Mouse (Mus musculus) right cerebral cortex, postnatal 10 days (tissue): ENCODE measurements around the gene Tomm20l.
A peak's percentile ranks its signal among the peaks of the same experiment; 100 is the strongest.

Experiments used
- DNase-seq, 2 experiments: peaks; one replicate each; pipeline ENCODE4 v3.0.0; 2021; ENCODE audit warnings: low spot score in 2 of 2

The Tomm20l gene

GRCm38 (mm10) chr12:71111331-71111730 lies at the start of gene Tomm20l:
Gene Tomm20l (plus strand): TSS chr12:71111428.
- peak; percentile 24 to 35 for DNase-seq

DNA sequence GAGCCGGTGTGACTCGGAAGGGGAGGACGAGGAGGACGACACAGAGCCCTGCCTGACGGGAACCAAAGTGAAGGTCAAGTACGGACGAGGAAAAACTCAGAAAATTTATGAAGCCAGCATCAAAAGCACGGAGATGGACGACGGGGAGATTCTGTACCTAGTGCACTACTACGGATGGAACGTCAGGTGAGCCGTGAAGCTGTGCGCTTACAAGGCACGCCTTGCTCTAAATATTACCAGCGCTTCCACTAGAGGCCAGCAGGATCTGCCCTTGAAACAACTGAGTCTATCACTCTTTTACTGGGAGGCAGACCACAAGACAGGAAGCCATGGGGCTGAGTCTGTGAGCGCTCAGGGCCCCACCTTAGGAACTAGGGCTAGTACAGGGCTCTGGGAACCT lies 41.4 kb upstream of the Tomm20l start:
- DNase-seq = peak in 1 of 2 experiments; percentile 12

GRCm38 (mm10) chr12:71072048-71072447 lies 39.2 kb upstream of the Tomm20l start:
- peak in 1 of 2 experiments; percentile 13 for DNase-seq

GRCm38 (mm10) chr12:71073113-71073730 lies 38.0 kb upstream of the Tomm20l start:
- DNase-seq = peak; percentile 41 to 46

- DNase-seq = peak in 1 of 2 experiments; percentile 13
These were observed 24.9 kb upstream of the Tomm20l start for GRCm38 (mm10) chr12:71086331-71086730.

GRCm38 (mm10) chr12:71104275-71104674 lies 7.0 kb upstream of the Tomm20l start:
- peak in 1 of 2 experiments; percentile 5 for DNase-seq

- peak in 1 of 2 experiments; percentile 19 for DNase-seq
These were observed 3.9 kb upstream of the Tomm20l start for GRCm38 (mm10) chr12:71107216-71107771.

GRCm38 (mm10) chr12:71113074-71113473 lies 1.8 kb downstream of the Tomm20l start:
- peak in 1 of 2 experiments; percentile 23 for DNase-seq

- DNase-seq = peak; percentile 77 to 85
These were observed 2.6 kb downstream of the Tomm20l start for GRCm38 (mm10) chr12:71113675-71114288.

- DNase-seq = no peak
These were observed 5.2 kb downstream of the Tomm20l start for GRCm38 (mm10) chr12:71116411-71116810.

GRCm38 (mm10) chr12:71122731-71123130 lies 11.5 kb downstream of the Tomm20l start:
- no peak for DNase-seq

DNA sequence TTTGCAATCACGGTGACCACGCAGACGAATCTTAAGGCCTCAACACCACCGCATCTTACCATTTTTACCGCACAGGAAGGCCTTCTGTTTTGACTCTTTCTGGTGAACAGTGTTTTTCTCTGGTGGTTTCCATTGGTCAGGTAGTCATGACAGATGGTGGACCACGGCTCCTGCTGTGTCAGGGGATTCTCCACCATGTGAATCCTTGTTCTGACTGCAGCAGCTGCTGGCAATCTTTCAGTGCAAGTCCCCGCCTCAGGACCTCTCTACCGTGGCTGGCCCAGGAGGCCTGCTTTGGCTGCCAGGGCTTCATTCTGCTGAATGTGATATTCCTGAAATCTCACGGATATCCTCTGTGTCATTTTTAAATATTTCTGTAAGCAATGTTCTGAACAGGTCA lies 12.1 kb downstream of the Tomm20l start:
- no peak for DNase-seq

DNA sequence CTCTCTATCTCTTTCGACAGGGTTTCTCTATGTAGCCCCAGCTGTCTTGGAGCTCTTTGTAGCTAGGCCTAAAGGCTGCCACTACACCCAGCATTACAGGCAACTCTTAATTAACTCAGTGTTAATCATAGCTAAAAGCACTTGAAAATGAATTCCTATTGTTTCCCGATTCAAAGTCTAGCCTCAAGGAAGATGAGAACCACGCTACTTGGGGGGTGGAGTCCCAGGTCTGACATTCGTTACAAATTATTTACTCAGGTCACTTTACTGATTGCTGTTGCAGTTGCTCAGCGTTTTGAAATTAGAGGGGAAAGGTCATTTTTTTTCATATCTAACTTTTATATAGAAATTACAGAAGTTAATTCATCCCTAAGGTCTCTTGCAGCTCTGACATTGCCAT lies 24.4 kb downstream of the Tomm20l start:
- no peak for DNase-seq

DNA sequence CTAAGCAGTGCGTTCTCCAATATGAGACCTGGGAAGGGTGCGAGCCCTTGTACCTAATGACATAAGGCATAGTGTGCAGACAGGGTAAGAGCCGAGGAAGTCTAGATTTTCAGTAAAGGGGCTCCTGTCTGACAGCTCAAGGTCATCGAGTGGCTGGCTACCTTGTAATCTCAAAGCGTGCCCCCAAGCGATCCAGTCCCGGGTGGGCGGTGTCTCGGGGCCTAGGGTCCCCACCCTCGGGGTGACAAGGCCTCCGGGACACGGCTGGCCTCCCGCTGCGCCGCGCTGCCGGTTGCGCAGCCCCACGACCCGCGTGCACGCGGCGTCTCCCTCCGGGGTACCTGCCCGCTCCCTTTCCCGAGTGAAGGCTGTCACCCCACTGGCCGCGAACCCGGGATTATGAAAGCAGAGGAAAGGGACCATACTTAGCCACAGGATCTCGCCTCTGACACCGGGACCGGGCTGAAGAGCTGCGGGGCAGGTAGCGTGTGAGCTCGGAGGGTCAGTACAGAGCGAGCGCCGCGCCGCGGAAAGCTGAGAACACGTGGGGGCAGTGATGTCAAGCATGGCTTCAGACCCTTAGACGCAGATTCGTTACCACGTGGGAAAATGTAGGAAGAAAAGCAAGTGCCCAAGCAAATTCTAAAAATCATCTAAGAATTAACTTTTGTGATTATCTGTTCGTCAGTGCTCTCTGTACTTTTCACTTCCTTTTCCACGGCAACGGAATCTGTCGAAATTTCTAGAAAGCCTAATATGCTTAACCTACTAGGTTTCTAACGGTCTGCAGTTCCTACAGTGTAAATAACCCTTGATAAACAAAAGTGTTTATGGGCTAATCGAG lies 25.1 kb downstream of the Tomm20l start, which contains the start of the genes Timm9 and 2700049A03Rik:
Timm9 (minus strand) TSS at position 555 of the 844 bp plus-strand sequence.
2700049A03Rik (plus strand) TSS at position 719 of the 844 bp plus-strand sequence.
- DNase-seq = peak; percentile 82 to 84

- peak; percentile 85 to 88 for DNase-seq
These were observed 25.8 kb downstream of the Tomm20l start for GRCm38 (mm10) chr12:71136974-71137491.

- no peak for DNase-seq
These were observed 26.5 kb downstream of the Tomm20l start for GRCm38 (mm10) chr12:71137686-71138085.

- no peak for DNase-seq
These were observed 28.1 kb downstream of the Tomm20l start for GRCm38 (mm10) chr12:71139258-71139828.

GRCm38 (mm10) chr12:71141189-71141588 lies 30.0 kb downstream of the Tomm20l start:
- DNase-seq = no peak

DNA sequence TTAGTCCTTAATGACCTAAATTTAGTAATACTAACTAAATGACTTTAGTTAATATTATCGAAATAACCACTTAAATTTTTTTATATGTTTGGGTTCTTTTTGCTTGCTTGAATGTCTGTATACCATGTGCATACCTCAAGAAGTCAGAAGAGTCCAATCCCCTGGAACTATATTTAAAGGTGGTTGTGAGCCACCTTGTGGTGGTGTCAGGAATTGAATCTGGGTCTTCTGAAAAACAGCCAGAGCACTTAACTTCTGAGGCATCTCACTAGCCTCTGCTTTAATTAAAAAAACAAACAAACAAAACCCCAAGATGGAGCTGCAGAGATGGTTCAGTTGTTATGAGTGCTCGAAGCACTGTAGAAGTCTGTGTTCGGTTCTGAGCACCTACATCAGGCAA lies 36.4 kb downstream of the Tomm20l start:
- peak in 1 of 2 experiments; percentile 53 for DNase-seq

DNA sequence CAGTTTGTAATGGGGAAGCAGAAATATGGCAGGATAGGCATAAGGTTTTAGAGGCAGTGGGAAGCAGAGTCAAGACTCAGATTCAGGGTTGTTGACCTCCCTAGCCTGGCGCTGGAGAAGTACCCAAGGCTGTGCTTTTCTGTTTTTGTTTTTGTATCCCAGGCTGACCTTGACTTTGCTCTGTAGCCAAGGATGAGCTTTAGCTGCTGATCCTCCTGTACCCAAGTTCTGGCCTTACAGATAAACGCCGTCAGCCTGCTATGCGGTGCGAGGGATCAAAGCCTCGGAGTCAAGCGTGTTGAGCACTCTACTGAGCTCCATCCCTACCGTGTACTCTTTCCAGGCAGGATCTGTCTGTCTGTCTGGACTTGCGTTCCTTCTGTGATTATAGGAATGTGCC lies 37.6 kb downstream of the Tomm20l start:
- no peak for DNase-seq

DNA sequence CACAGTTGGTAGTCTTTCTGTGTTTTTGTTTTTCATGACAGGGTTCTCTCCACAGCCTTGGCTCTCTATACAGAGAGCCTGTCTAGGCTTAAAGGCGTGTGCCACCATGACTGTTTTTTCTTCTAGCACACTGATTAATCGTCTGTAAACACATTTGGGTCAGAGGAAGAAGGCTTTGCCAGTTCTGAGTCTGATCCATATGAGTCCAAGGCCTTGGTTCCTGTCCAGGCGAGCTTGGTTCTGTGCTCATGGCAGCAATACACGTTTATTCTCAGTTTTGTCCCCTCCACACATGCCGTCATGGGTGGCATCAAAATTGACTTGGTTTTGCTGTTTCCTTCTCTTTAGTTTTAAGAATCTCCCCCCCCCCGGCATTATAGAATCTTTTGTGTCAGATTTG lies 38.2 kb downstream of the Tomm20l start:
- DNase-seq = no peak
